Mouse (Mus musculus): ENCODE data around the gene Jhy. TPM values are rescaled to one million over a fixed set of nuclear protein-coding genes. Genes with fewer than 3 reads are reported as not detected.
A peak's percentile ranks its signal among the peaks of the same experiment; 100 is the strongest.

The Jhy gene
- total RNA-seq, 2 experiments from 2014 or later, result not detected

- TF ChIP-seq CTCF (IDR thresholded peaks at IDR 0.05), result no peak
- intact Hi-C loops (cut with DNase I), result no loop called here
- DNase-seq, result no peak
- peak overlapping the region; percentile 62 for H3K4me3 ChIP-seq
- no peak overlapping the region for H3K27ac ChIP-seq
These were observed 92.4 kb downstream of the Jhy start for GRCm38 (mm10) chr9:40871369-40872155.

- Histone ChIP-seq H3K27ac (no peak overlapping the region), H3K4me3 (no peak overlapping the region)
- DNase-seq, result no peak
- intact Hi-C loops (cut with DNase I), result no loop called here
- TF ChIP-seq CTCF (IDR thresholded peaks at IDR 0.05), result no peak
These were observed 93.6 kb downstream of the Jhy start for GRCm38 (mm10) chr9:40870331-40870730.

GRCm38 (mm10) chr9:40859196-40859595, 104.7 kb downstream of the Jhy start:
- DNase-seq, result no peak
- TF ChIP-seq CTCF (IDR thresholded peaks at IDR 0.05), result no peak
- intact Hi-C loops (cut with DNase I), result no loop called here
- Histone ChIP-seq H3K27ac (no peak overlapping the region), H3K4me3 (peak overlapping the region; percentile 66; the same call in 1 of the 2 replicates)

- peak overlapping the region; percentile 66 for H3K4me3 ChIP-seq
- DNase-seq, result no peak
- TF ChIP-seq CTCF (IDR thresholded peaks at IDR 0.05), result no peak
- intact Hi-C loops (cut with DNase I), result no loop called here
- H3K27ac ChIP-seq, result no peak overlapping the region
These were observed 105.3 kb downstream of the Jhy start for GRCm38 (mm10) chr9:40858461-40859160.

GRCm38 (mm10) chr9:40851515-40851914, 112.4 kb downstream of the Jhy start:
- intact Hi-C loops (cut with DNase I), result no loop called here
- DNase-seq, result no peak

More at GRCm38 (mm10) chr9:40851515-40851914, 112.4 kb downstream of the Jhy start:
- Histone ChIP-seq H3K4me3 (no peak overlapping the region), H3K27ac (no peak overlapping the region)
- no peak for TF ChIP-seq CTCF (IDR thresholded peaks at IDR 0.05)

Other genes with a start within 250 kb of the Jhy start
- gene Hspa8, start 163.1 kb downstream of the Jhy start, total RNA-seq (2021), result 1,000 to 10,000 TPM; 1,297 to 1,609 TPM
- gene Bsx, start 90.0 kb downstream of the Jhy start, total RNA-seq (2021), result not detected
- not detected for gene Crtam, start 40.5 kb upstream of the Jhy start, total RNA-seq (2021)
- under 1 TPM; 0.33 to 0.45 TPM for gene Ubash3b, start 197.6 kb upstream of the Jhy start, total RNA-seq (2021)